Mouse (Mus musculus): ENCODE measurements at regions not wholly inside any gene's neighbourhood (a gene's known extent, or its start where the extent isn't known, plus 50 kb on each side); places are given as distances from the start of the nearest gene placed in this dataset.

DNA sequence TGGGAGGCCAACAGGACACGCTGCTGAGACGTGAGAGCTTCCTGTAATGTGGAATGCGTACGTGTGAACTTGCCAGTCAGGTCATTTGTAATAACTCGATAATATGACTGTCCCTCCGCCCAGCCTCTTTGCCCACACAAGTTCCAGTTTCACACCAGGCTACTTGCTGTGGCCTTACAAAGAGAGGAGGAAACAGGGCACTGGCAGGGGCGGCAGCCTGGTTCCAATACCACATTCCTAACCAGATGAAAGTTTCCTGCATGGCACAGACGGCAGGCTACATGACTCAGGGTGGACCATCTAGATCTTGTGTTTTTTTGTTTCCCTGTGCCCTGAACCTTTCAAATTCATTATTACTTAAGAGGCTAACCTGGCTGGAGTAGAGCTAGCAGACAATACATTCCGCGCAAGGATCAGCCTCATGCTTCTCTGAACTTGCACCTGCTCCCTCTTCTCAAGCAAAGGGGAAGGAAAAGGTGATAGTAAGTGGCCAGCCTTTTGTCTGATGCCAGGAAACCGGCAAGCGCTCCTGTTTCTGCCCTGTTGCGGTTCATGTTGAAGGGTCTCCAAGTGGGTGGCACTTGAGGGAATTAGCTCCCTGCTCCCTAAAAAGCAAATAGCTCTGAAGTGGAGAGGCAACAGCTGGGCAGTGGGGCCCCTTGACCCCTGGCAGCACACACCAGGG lies 60.2 kb upstream of the Egln3 start:
- no peak for TF ChIP-seq CTCF (IDR thresholded peaks at IDR 0.05; ENCODE audit: borderline replicate concordance, insufficient read depth, low read depth, low read length)
- no peak for TF ChIP-seq POLR2A (IDR thresholded peaks at IDR 0.05; ENCODE audit: borderline replicate concordance, insufficient read depth, low read length)
- Histone ChIP-seq H3K4me1 (ENCODE audit: control insufficient read depth, insufficient read depth, low read length) (no peaks in the 10 kb centered on the region; the same call in 1 of the 2 replicates), H3K27ac (ENCODE audit: insufficient read depth, low read length) (no peak overlapping the region), H3K27me3 (ENCODE audit: control insufficient read depth, insufficient read depth, low read length) (no peaks in the 10 kb centered on the region), H3K4me3 (replicated peaks; ENCODE audit: insufficient read depth, low read depth, low read length) (no peak overlapping the region)
- WGBS = 77% methylated on average over 13 of the region's 13 CpGs
- DNase-seq = no peak

DNA sequence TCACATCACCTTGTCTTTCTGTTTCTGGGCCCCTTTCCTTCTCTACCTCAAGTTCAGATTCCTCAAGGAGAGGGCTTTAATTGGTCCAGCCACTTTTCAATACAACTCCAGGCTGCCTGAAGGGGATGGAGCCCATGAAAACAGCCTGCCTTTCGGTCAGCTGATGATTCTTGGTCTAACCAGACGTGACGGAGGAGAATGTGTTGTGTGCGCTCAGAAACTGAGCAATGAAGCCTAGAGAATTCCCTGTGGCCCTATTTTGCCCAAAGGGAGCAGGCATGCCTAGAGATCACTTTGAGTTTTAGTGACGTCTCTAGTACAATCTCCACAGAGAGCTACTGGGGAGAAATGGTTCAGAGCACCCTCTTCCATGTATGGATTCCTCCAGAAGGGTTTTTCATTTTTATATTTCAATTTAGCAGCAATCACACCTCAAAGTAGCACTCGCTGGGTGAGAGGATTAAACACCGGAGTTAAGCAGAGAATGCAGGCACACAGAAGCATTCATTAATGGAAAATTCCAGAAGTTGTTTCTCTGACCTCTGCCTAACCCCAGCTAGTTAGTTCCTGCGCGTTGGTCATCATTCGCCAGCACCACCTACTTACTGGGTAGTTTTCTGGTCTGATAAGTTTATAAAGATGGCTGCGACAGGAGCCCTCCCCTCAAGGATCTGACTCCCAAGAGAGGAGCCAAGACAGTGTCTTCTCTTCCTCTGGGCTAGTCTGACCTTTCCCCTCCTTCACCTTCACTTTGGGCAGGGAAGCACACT lies 58.8 kb upstream of the Egln3 start:
- Histone ChIP-seq H3K27ac (ENCODE audit: insufficient read depth, low read length) (no peak overlapping the region), H3K27me3 (ENCODE audit: control insufficient read depth, insufficient read depth, low read length) (no peaks in the 10 kb centered on the region), H3K4me1 (ENCODE audit: control insufficient read depth, insufficient read depth, low read length) (no peaks in the 10 kb centered on the region; the same call in 1 of the 2 replicates), H3K4me3 (replicated peaks; ENCODE audit: insufficient read depth, low read depth, low read length) (no peak overlapping the region)
- DNase-seq = no peak
- TF ChIP-seq POLR2A (IDR thresholded peaks at IDR 0.05; ENCODE audit: borderline replicate concordance, insufficient read depth, low read length) (no peak), CTCF (IDR thresholded peaks at IDR 0.05; ENCODE audit: borderline replicate concordance, insufficient read depth, low read depth, low read length) (no peak)
- 97% methylated on average over 11 of the region's 11 CpGs for WGBS

DNA sequence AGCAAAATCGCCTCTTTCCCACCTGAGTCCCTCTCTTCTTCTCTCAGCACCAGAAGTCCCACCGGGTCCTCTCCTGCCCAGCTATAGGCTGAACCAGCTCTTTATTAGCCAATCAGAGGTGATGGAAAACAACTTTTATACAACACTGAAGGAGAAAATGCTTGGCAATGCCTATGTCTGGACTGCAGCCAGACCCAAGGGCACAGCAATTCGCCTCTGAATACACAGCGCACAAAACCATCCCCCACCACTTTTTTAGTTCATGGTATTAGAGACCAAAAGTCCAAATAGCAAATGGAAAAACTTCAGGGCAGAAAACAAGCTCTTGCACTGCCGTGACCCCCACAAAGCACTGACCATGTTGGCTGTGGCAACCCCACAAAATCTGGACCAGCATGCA lies 57.8 kb upstream of the Egln3 start:
- Histone ChIP-seq H3K4me3 (replicated peaks; ENCODE audit: insufficient read depth, low read depth, low read length) (no peak overlapping the region), H3K27me3 (ENCODE audit: control insufficient read depth, insufficient read depth, low read length) (no peaks in the 10 kb centered on the region; the same call in 1 of the 2 replicates), H3K27ac (ENCODE audit: insufficient read depth, low read length) (no peak overlapping the region), H3K4me1 (ENCODE audit: control insufficient read depth, insufficient read depth, low read length) (no peaks in the 10 kb centered on the region; the same call in 1 of the 2 replicates)
- TF ChIP-seq CTCF (IDR thresholded peaks at IDR 0.05; ENCODE audit: borderline replicate concordance, insufficient read depth, low read depth, low read length) (no peak), POLR2A (IDR thresholded peaks at IDR 0.05; ENCODE audit: borderline replicate concordance, insufficient read depth, low read length) (no peak)
- WGBS = 30% methylated on average over 5 of the region's 5 CpGs
- peak in 1 of 2 experiments; percentile 18 for DNase-seq

DNA sequence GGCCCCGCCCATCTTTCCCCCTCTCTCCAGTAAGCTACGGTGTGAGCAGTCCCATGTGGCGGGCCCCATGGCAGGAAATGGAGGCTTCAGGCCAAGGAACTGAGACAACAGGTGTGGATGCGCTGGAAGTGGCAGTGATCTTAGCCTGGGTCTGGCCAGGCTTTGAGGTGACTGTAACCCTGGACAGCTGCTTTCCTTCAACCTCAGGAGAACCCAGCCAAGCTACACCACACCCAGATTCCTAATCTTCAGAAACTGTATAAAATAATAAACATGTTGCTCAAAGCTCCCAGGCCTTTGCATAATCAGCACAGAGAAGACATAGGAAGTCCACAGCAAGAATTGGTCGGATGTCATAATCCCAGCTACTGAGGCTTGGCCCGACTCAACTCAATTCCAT lies 56.8 kb upstream of the Egln3 start:
- 82% methylated on average over 6 of the region's 6 CpGs for WGBS
- H3K4me3 ChIP-seq (replicated peaks; ENCODE audit: insufficient read depth, low read depth, low read length) = no peak overlapping the region

DNA sequence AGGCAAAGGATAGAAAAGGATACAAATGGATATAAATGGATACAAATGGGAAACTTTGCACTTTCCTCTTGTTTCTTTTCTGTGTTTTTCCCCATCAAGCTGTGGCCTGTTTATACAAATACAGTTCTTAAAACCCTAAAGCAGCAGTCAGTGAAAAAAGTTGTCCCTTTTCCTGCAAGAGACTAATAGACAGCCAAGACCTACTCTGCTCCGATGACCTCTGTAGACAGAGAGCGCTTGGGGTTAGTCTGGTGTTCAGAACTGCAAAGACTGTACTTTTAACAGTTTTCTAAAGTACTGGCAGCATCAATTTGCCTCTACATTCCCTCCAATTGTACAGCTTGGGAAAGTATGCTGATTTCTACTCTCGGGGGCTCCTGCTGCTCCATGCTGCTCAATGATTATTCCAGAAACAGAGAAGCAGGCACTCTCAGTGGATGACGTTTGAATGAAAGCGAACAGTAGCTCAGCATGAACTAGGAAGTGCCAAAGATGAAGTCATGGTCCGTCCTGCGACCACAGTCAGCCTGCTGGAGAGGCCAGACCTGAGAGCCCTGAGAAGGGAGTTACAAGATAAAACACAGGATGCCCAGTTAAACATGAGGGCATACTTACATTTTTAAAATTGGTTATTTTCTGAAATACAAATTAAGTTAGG lies 54.2 kb upstream of the Egln3 start:
- DNase-seq = peak; percentile 24 to 67
- 26% methylated on average over 7 of the region's 7 CpGs for WGBS
- no peaks in the 10 kb centered on the region; the same call in 1 of the 2 replicates for H3K27me3 ChIP-seq (ENCODE audit: control insufficient read depth, insufficient read depth, low read length)
- H3K4me1 ChIP-seq (ENCODE audit: control insufficient read depth, insufficient read depth, low read length) = no peaks in the 10 kb centered on the region; the same call in 1 of the 2 replicates
- H3K4me3 ChIP-seq (replicated peaks; ENCODE audit: insufficient read depth, low read depth, low read length) = no peak overlapping the region
- no peak overlapping the region for H3K27ac ChIP-seq (ENCODE audit: insufficient read depth, low read length)
- no peak for TF ChIP-seq CTCF (IDR thresholded peaks at IDR 0.05; ENCODE audit: borderline replicate concordance, insufficient read depth, low read depth, low read length)
- TF ChIP-seq POLR2A (IDR thresholded peaks at IDR 0.05; ENCODE audit: borderline replicate concordance, insufficient read depth, low read length) = no peak

More for the DNA sequence above, 56.8 kb upstream of the Egln3 start:
- TF ChIP-seq CTCF (IDR thresholded peaks at IDR 0.05; ENCODE audit: borderline replicate concordance, insufficient read depth, low read depth, low read length) (no peak), POLR2A (IDR thresholded peaks at IDR 0.05; ENCODE audit: borderline replicate concordance, insufficient read depth, low read length) (no peak)
- no peaks in the 10 kb centered on the region; the same call in 1 of the 2 replicates for H3K4me1 ChIP-seq (ENCODE audit: control insufficient read depth, insufficient read depth, low read length)
- DNase-seq = no peak
- no peak overlapping the region for H3K27ac ChIP-seq (ENCODE audit: insufficient read depth, low read length)
- H3K27me3 ChIP-seq (ENCODE audit: control insufficient read depth, insufficient read depth, low read length) = no peaks in the 10 kb centered on the region; the same call in 1 of the 2 replicates

DNA sequence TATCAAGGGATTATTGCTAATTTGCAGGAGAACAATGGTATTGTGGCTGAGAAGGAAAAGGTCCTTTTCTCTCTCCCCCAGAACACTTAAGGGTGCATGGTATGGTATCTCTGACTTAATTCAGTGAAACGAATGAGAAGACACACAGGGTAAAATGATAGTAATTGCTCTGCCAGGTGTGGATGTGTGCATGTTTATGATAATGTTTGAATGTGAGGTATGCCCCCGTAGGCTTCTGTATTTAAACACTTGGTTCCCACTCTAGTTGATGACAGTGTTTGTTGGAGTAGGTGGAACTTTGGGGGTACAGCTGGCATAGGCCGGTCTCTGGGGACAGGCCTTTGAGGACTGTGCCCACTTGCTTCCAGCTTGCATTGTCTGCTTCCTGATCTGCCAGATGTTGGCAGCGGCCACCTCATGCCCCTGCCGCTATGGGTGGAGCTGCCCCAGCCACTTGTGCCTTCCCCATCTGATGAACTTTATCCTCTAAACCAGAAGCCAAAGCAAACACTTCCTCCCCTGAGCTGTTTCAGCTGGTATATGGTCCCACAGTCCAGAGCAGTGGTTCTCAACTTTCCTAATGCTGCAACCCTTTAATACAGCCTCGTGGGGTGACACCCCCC lies 53.0 kb upstream of the Egln3 start:
- H3K4me3 ChIP-seq (replicated peaks; ENCODE audit: insufficient read depth, low read depth, low read length) = no peak overlapping the region
- WGBS = 86% methylated on average over 6 of the region's 6 CpGs
- no peak for DNase-seq
- TF ChIP-seq POLR2A (IDR thresholded peaks at IDR 0.05; ENCODE audit: borderline replicate concordance, insufficient read depth, low read length) (no peak), CTCF (IDR thresholded peaks at IDR 0.05; ENCODE audit: borderline replicate concordance, insufficient read depth, low read depth, low read length) (no peak)
- H3K4me1 ChIP-seq (ENCODE audit: control insufficient read depth, insufficient read depth, low read length) = no peaks in the 10 kb centered on the region; the same call in 1 of the 2 replicates
- no peaks in the 10 kb centered on the region; the same call in 1 of the 2 replicates for H3K27me3 ChIP-seq (ENCODE audit: control insufficient read depth, insufficient read depth, low read length)
- no peak overlapping the region for H3K27ac ChIP-seq (ENCODE audit: insufficient read depth, low read length)

Data from cerebellum, adult 2 months (tissue).